Mouse (Mus musculus) liver, embryonic 16.5 days (tissue): ENCODE data around the gene Tmcc3. TPM values are rescaled to one million over a fixed set of nuclear protein-coding genes. Genes with fewer than 3 reads are reported as not detected.
A peak's percentile ranks its signal among the peaks of the same experiment; 100 is the strongest.

ENCODE experiments used
- ATAC-seq: fragments of 200-750 bp; cut with Nextera tagmentation; 2 replicates; pipeline ENCODE4 v1.8.0; 2017; ENCODE audit warnings: low read depth, mild to moderate bottlenecking, moderate number of reproducible peaks, moderate library complexity
- H3K27ac ChIP-seq: fragments of 300-500 bp; sonication (generic); 2 replicates; pipeline ENCODE4 v1.5.1; 2014; ENCODE audit warnings: mild to moderate bottlenecking, low read length
- H3K27me3 ChIP-seq: fragments of 300-500 bp; sonication (generic); 2 replicates; pipeline ENCODE4 v1.6.1; 2014; ENCODE audit warnings: low read depth, low read length, mixed read lengths; ENCODE audit not compliant: control insufficient read depth, insufficient read depth
- H3K36me3 ChIP-seq: fragments of 300-500 bp; sonication (generic); 2 replicates; pipeline ENCODE4 v1.6.1; 2014; ENCODE audit warnings: mild to moderate bottlenecking; ENCODE audit not compliant: control insufficient read depth, insufficient read depth
- H3K4me1 ChIP-seq: fragments of 300-500 bp; sonication (generic); 2 replicates; pipeline ENCODE4 v1.6.1; 2014; ENCODE audit warnings: low read depth, low read length, mixed read lengths; ENCODE audit not compliant: control insufficient read depth
- H3K4me2 ChIP-seq: fragments of 300-500 bp; sonication (generic); 2 replicates; pipeline ENCODE4 v1.6.1; 2014; ENCODE audit warnings: low read depth, low read length, mixed read lengths
- H3K4me3 ChIP-seq: fragments of 300-500 bp; sonication (generic); 2 replicates; pipeline ENCODE4 v1.5.1; 2014; ENCODE audit warnings: low read depth, mild to moderate bottlenecking, low read length
- H3K9ac ChIP-seq: fragments of 300-500 bp; sonication (generic); 2 replicates; pipeline ENCODE4 v1.6.1; 2014; ENCODE audit warnings: low read depth, low read length
- H3K9me3 ChIP-seq: fragments of 300-500 bp; sonication (generic); replicated peaks from 2 replicates; pipeline ENCODE4 v1.6.1; 2016; ENCODE audit warnings: low read length; ENCODE audit not compliant: control insufficient read depth
- WGBS: fragments of 180-500 bp; shearing (Covaris S2); extraction: QIAGEN DNeasy Blood & Tissue Kit; methylation state at CpG from one replicate; pipeline ENCODE4 v1.1.7; 2014; ENCODE audit not compliant: insufficient replicate concordance; 5-methylcytosine and 5-hydroxymethylcytosine counted together
- polyA plus RNA-seq: library from polyadenylated mRNA; unstranded; fragments of >200 nt; fragmentation: Nextera tagmentation; extraction: Ambion mirVana; gene quantifications from 2 replicates; pipeline ENCODE4 v1.2.1, GENCODE M21; 2015

Gene Tmcc3
- polyA plus RNA-seq, 1 experiment from 2014 or later = 6.7 TPM

- Histone ChIP-seq H3K27me3 (peaks cover 45% of the 10 kb centered on the region), H3K9me3 (no peaks in the 10 kb centered on the region), H3K4me3 (peak overlapping the region; percentile 70), H3K4me2 (peak overlapping the region; percentile 77), H3K4me1 (no peaks in the 10 kb centered on the region; the same call in none of the 2 replicates), H3K9ac (peak overlapping the region; percentile 66), H3K27ac (peak overlapping the region; percentile 67), H3K36me3 (no peaks in the 10 kb centered on the region)
- under 1% methylated on average over 67 of the region's 71 CpGs for WGBS
- peak; percentile 86 for ATAC-seq
These were observed 202.9 kb downstream of the Tmcc3 start for GRCm38 (mm10) chr10:94514506-94515178.

GRCm38 (mm10) chr10:94515179-94515545 lies 203.4 kb downstream of the Tmcc3 start:
- Histone ChIP-seq H3K4me1 (no peaks in the 10 kb centered on the region; the same call in none of the 2 replicates), H3K4me2 (peak overlapping the region; percentile 77), H3K27me3 (peaks cover 45% of the 10 kb centered on the region), H3K9ac (peak overlapping the region; percentile 66), H3K9me3 (no peaks in the 10 kb centered on the region), H3K4me3 (peak overlapping the region; percentile 70), H3K27ac (peak overlapping the region; percentile 67), H3K36me3 (no peaks in the 10 kb centered on the region)
- ATAC-seq = peak; percentile 79
- WGBS = under 1% methylated on average over 34 of the region's 34 CpGs

- Histone ChIP-seq H3K27me3 (peaks cover 45% of the 10 kb centered on the region), H3K27ac (peak overlapping the region; percentile 67; the same call in 1 of the 2 replicates), H3K36me3 (no peaks in the 10 kb centered on the region), H3K4me3 (peak overlapping the region; percentile 70), H3K9ac (peak overlapping the region; percentile 66), H3K4me2 (peak overlapping the region; percentile 77), H3K9me3 (no peaks in the 10 kb centered on the region), H3K4me1 (peaks cover 2% of the 10 kb centered on the region)
- no peak for ATAC-seq
- WGBS = 3% methylated on average over 10 of the region's 10 CpGs
These were observed 203.8 kb downstream of the Tmcc3 start for GRCm38 (mm10) chr10:94515583-94515982.

DNA sequence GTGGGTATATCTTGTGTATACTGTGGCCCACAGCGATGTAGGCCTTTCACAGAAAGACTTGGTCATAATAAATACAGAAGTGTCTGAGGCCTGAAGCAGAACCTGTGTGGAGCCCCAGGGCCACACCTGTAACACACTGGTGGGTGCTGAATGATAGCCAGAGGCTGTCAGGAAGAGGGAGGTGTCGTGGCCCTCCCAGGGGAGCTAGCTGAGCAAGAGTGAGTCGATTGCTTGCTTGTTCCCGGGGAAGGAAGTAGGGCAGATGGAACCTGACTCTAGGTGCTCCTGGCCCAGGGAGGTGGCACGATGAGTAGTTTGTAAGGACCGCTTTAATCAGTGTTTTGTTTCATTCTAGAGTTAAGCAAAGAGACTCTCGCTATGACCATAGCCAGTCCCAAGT lies 208.1 kb downstream of the Tmcc3 start:
- Histone ChIP-seq H3K9ac (no peak overlapping the region), H3K4me3 (no peak overlapping the region), H3K36me3 (no peaks in the 10 kb centered on the region), H3K9me3 (no peaks in the 10 kb centered on the region), H3K4me1 (peaks cover 21% of the 10 kb centered on the region), H3K4me2 (no peak overlapping the region), H3K27me3 (peaks cover 28% of the 10 kb centered on the region), H3K27ac (no peak overlapping the region)
- no peak for ATAC-seq
- 51% methylated on average over 7 of the region's 7 CpGs for whole genome bisulfite sequencing

- H3K4me2 ChIP-seq = no peak overlapping the region
- no peak for ATAC-seq
- 60% methylated on average over 17 of the region's 17 CpGs for WGBS
These were observed 208.8 kb downstream of the Tmcc3 start for GRCm38 (mm10) chr10:94520306-94521106.

GRCm38 (mm10) chr10:94521107-94521401 lies 209.3 kb downstream of the Tmcc3 start:
- no peaks in the 10 kb centered on the region for H3K9me3 ChIP-seq
- no peak overlapping the region for H3K27ac ChIP-seq
- no peak overlapping the region for H3K4me3 ChIP-seq
- no peak overlapping the region for H3K9ac ChIP-seq
- 28% methylated on average over 3 of the region's 3 CpGs for WGBS
- peaks cover 17% of the 10 kb centered on the region for H3K27me3 ChIP-seq
- peak; percentile 55; the same call in 1 of the 2 replicates for ATAC-seq
- peaks cover 27% of the 10 kb centered on the region for H3K4me1 ChIP-seq
- H3K36me3 ChIP-seq = no peaks in the 10 kb centered on the region
- H3K4me2 ChIP-seq = no peak overlapping the region

More at GRCm38 (mm10) chr10:94520306-94521106, 208.8 kb downstream of the Tmcc3 start:
- Histone ChIP-seq H3K9me3 (no peaks in the 10 kb centered on the region), H3K4me1 (peaks cover 24% of the 10 kb centered on the region), H3K27me3 (peaks cover 22% of the 10 kb centered on the region), H3K36me3 (no peaks in the 10 kb centered on the region), H3K4me3 (no peak overlapping the region), H3K9ac (no peak overlapping the region), H3K27ac (no peak overlapping the region)

DNA sequence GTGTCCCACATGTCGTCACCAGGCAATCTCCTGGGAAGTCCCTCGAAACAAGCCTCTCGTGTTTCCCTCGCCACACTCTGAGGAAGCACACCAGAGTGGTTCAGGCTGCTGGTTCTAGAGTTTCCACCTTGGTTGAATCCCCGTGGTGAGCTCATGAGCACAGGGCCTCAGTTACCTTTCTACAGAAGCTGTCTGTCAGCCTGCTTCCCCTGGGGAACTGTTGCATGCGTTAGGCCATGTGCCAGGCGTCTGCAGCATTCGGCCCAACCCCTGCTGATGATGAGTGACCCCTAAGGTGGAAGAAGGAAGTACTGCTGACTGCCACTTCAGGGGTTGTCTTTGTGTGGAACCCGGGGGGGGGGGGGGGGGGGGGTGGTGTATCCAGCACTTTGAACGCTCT lies 210.0 kb downstream of the Tmcc3 start:
- H3K9me3 ChIP-seq = no peaks in the 10 kb centered on the region
- H3K4me1 ChIP-seq = peaks cover 29% of the 10 kb centered on the region

GRCm38 (mm10) chr10:94523297-94523696 lies 211.5 kb downstream of the Tmcc3 start:
- Histone ChIP-seq H3K4me3 (no peak overlapping the region), H3K9me3 (no peaks in the 10 kb centered on the region), H3K27me3 (peaks cover 1% of the 10 kb centered on the region; the same call in 1 of the 2 replicates), H3K4me1 (peaks cover 42% of the 10 kb centered on the region), H3K9ac (no peak overlapping the region), H3K4me2 (no peak overlapping the region), H3K36me3 (no peaks in the 10 kb centered on the region), H3K27ac (no peak overlapping the region)
- ATAC-seq = no peak
- 61% methylated on average over 8 of the region's 8 CpGs for WGBS

More for the DNA sequence above, 210.0 kb downstream of the Tmcc3 start:
- Histone ChIP-seq H3K4me2 (no peak overlapping the region), H3K36me3 (no peaks in the 10 kb centered on the region), H3K9ac (no peak overlapping the region), H3K27ac (no peak overlapping the region), H3K4me3 (no peak overlapping the region), H3K27me3 (peaks cover 10% of the 10 kb centered on the region)
- 49% methylated on average over 9 of the region's 10 CpGs for WGBS
- ATAC-seq = no peak

- Histone ChIP-seq H3K36me3 (no peaks in the 10 kb centered on the region), H3K9me3 (no peaks in the 10 kb centered on the region), H3K4me1 (peaks cover 42% of the 10 kb centered on the region), H3K4me2 (no peak overlapping the region), H3K4me3 (no peak overlapping the region), H3K27me3 (no peaks in the 10 kb centered on the region), H3K9ac (no peak overlapping the region), H3K27ac (no peak overlapping the region)
- ATAC-seq = no peak
- WGBS = 46% methylated on average over 18 of the region's 18 CpGs
These were observed 212.0 kb downstream of the Tmcc3 start for GRCm38 (mm10) chr10:94523711-94524156.
